Mouse (Mus musculus) ES-Bruce4 (cell line): Measurements from ENCODE around the gene Pcbp3.

Experiments used
- CTCF ChIP-seq: IDR thresholded peaks from one replicate; pipeline ENCODE4 v1.8.1; 2011; ENCODE audit warnings: low read depth, low read length
- EP300 ChIP-seq: IDR thresholded peaks from 2 replicates; pipeline ENCODE4 v1.6.1; 2011; ENCODE audit warnings: low read depth, low read length; ENCODE audit not compliant: insufficient read depth
- POLR2A ChIP-seq: IDR thresholded peaks from one replicate; pipeline ENCODE4 v1.8.1; 2011; ENCODE audit warnings: low read length; ENCODE audit not compliant: insufficient read depth

- TF ChIP-seq CTCF (no peak), POLR2A (no peak), EP300 (no peak)
Measured at GRCm38 (mm10) chr10:76717631-76718030, 244.1 kb downstream of the Pcbp3 start.
